Comparison of ENCODE assay signal across 8 mouse cellular contexts in genomic region chr17:32891239-32892180, GRCm38 (mm10). TPM values are rescaled to one million over a fixed set of nuclear protein-coding genes. Genes with fewer than 3 reads are reported as not detected.
DNase-seq lines count a peak whose midpoint lies in the region; ATAC-seq and TF ChIP-seq lines count a peak whose summit lies in the region.

Gene Zfp870 (minus strand): TSS chr17:32891642.

- H3K4me1 ChIP-seq in hindbrain, embryonic 13.5 days (replicated peaks): peaks cover 22% of the 10 kb centered on the region

- CTCF ChIA-PET in Patski (lab: Charles Lee): interaction anchor here (0.9 kb wide), 1 partner anchor 12 kb away, joined by 3 read pairs; no protein-coding TSS in a partner anchor

- peaks cover 8% of the 10 kb centered on the region for H3K27me3 ChIP-seq in Patski
- H3K27me3 ChIP-seq in hindbrain, embryonic 13.5 days: no peaks in the 10 kb centered on the region

- H3K9ac ChIP-seq in hindbrain, embryonic 13.5 days: peak within 1 kb of the TSS; percentile 83

- in situ Hi-C loops in Patski (cut with MboI; ENCODE audit: low pct_unique_long_range_greater_than_20kb): no loop called here

- H3K4me3 ChIP-seq in hindbrain, embryonic 13.5 days: peak within 1 kb of the TSS; percentile 59

- peak; percentile 93 for ATAC-seq in Patski
- ATAC-seq in hindbrain, embryonic 13.5 days (ENCODE audit: low FRiP score): peak; percentile 99

- no peaks in the 10 kb centered on the region for H3K9me3 ChIP-seq in hindbrain, embryonic 13.5 days

- peak within 1 kb of the TSS; percentile 79 for H3K4me2 ChIP-seq in hindbrain, embryonic 13.5 days

- H3K27ac ChIP-seq in hindbrain, embryonic 13.5 days: peak within 1 kb of the TSS; percentile 79

- 12% methylated on average over 33 of the region's 33 CpGs for WGBS in hindbrain, embryonic 13.5 days

- no peaks in the 10 kb centered on the region; the same call in 1 of the 2 replicates for H3K36me3 ChIP-seq in hindbrain, embryonic 13.5 days

- POLR2A ChIA-PET in Patski (lab: Charles Lee): interaction anchor here (0.5 to 1.3 kb wide), 3 partner anchors 13 to 109 kb away, joined by 3 read pairs; no protein-coding TSS in a partner anchor

- peak; percentile 80 for DNase-seq in Patski (ENCODE audit: low read depth, low spot score)
- peak; percentile 88 to 93 for DNase-seq in cerebellum, postnatal 14 days
- peak; percentile 83 to 86 for DNase-seq in frontal cortex, postnatal 14 days (ENCODE audit: low spot score in 2 of 2)
- DNase-seq in layer of hippocampus, postnatal 25 days (ENCODE audit: extremely low spot score in 1 of 2, low spot score in 1 of 2): peak; percentile 60 to 64
- peak; percentile 95 for DNase-seq in lung, postnatal 25 days (ENCODE audit: low spot score)
- DNase-seq in retina, embryonic 14.5 days (ENCODE audit: low spot score): peak; percentile 97
- peak; percentile 87 for DNase-seq in thymus, postnatal 4 days

- TF ChIP-seq CTCF in Patski (IDR thresholded peaks at IDR 0.05): peak; percentile 26

RNA-seq across cellular contexts. Expression of gene Zfp870, which starts in this region (rescaled TPM):
- polyA plus RNA-seq in Patski (2021): 6.5 TPM
- 7.4 and 7.8 TPM in 2 replicates for polyA plus RNA-seq in hindbrain, embryonic 13.5 days (2015; fragmentation: Nextera tagmentation; extraction: Ambion mirVana)
- 10 to 100 TPM in 1 of 2 experiments, 1 to 10 TPM in 1; 9.9 to 10.5 TPM for total RNA-seq in layer of hippocampus, postnatal 25 days (2021)

Comparison
In these comparisons a context has a peak if more than half of its experiments do, and no peak if none do; other contexts are left out.
1. Peak in every context shown above with its lines: DNase-seq, ATAC-seq, H3K4me3 ChIP-seq and H3K27ac ChIP-seq.